Mouse (Mus musculus) frontal cortex, adult (tissue): Measurements from ENCODE around the gene Nxn.

Experiments
- ATAC-seq: cut with Nextera tagmentation; 2 replicates; pipeline ENCODE4 v1.9.2; 2017; ENCODE audit warnings: mild to moderate bottlenecking, moderate library complexity, mixed read lengths; ENCODE audit not compliant: low TSS enrichment

Nxn gene

DNA sequence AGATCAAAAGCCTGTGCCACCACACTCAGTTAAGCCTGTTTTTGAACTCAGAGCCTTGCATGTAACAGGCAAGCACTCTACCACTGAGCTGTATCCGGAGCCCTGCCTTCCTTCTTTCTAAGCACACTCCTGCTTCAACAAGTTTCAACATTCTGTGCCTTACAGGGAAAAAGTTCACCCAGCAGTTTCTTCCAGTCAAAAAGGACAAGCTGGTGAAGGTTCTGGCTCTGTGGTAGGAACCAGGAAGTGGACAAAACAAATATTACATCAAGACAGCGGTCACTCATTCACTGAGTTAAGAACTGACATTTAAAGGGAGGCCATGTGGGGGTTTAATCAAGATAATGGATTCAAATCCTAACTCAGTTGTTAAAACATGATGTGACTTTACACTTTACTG lies 183.9 kb downstream of the Nxn start:
- no peak for ATAC-seq

DNA sequence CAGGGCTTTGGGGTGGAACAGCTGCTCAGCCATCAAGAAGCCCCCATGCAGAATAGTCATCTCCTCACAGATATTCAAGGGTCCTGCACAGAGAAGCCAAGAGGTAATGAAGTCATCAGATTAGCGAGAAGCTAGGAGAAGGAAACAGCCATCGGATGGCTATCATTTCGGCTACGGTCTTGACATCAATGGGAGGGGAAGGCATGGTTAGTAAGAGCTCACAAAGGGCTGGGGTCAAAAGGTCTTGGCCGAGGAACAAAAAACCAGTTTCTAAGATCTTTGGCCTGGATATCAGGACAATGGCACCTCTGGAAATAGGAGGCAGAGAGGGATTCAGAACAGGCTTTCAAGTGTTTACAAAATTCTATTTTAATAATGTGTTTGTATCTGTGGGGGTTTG lies 185.1 kb downstream of the Nxn start:
- no peak for ATAC-seq

DNA sequence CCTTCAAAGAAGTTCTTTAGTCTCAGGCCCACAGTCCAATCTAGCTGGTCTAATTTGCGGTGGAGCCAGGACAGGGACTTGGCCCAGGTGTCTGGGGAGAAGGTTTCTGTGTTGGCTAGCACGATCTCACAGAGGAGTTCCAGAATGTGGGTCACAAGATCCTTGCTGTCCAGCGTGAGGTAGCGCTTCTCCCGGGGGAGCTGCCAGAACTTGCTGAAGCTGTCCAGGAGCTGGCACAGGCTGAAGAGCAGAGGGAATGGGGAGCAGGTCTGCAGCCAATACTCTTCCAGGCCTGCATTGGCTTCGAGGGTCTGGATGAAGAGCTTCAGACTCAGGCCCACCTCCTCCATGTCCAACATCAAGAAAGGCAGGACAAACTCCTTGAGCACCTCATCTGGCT lies 187.3 kb downstream of the Nxn start:
- 0 out of 2 replicates have a peak, but pooled peaks have one; percentile 31 for ATAC-seq

DNA sequence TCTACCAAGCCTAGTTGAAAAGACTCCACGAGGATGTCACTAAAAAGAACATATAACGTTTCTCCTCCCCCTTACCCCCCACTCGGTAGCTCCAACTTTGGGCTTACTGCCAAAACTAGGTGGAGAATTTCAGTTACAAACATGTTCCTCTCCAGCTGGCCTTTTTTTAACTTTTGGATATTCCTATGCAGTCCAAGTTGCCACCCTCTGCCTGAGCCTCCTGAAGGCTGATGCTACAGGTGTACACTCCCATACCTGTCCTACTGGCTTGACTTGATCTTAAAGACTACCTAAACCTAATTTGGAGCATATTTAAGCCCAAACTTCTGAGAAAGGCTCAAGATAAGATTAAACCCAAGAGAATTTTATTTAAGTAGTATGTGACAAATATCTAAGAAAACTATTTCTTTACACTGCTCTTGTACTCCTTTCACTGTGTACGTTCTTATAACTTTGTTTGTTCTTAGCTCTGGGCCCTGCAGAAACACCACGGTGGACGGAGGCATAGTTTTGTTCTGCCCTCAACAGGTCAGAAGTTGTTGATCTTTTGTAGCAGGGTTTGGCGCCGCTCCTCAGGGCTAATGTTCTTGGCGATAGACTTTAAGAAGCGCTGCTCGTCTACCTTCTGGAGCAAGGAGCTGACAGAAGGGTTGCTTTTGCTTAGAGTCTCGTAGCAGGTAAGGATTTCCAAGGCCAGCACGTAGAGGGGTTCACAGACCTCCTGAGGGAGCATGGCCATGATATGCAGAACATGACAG lies 188.5 kb downstream of the Nxn start:
- no peak for ATAC-seq
